ENCODE assay signal across 17 mouse cellular contexts in the genomic region with DNA sequence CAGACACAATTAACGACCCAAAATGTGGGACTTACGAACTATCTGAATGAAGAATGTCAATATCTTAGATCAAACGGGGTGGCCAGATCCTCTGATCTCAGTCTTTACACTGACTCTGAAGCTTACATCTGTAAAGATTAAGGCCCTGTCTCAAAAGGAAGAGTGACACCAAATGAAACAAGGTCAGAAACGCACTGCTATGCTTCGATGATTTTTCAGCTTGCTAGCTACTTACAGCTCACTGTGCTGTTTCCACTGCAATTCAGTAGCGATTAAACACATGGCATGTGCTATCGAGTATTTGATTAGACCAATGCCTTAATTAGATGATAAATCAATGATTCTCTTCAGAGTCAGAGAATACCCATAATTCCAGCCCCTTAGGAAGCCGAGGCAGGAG. TPM values are rescaled to one million over a fixed set of nuclear protein-coding genes. Genes with fewer than 3 reads are reported as not detected.
"Had no signal": no experiment of that assay in that cellular context is flagged by ENCODE, and none has a peak within 500 bp of the region (broad histone marks: within the 10 kb centered on the region; RNA-seq: fewer than 3 reads in every experiment).

No protein-coding gene starts in this region.

- H3K9me3 ChIP-seq: neural tube, embryonic 13.5 days; neural tube, embryonic 15.5 days; stomach, embryonic 15.5 days had no signal

- H3K27me3 ChIP-seq: neural tube, embryonic 13.5 days; neural tube, embryonic 15.5 days; stomach, embryonic 15.5 days had no signal

- DNase-seq: retina, postnatal 1 day; right cerebral cortex, adult 18-20 months; right cerebral cortex, postnatal 14 days; right cerebral cortex, postnatal 25 days; right cerebral cortex, postnatal 4 days; spleen, adult 18-20 months; thymus, adult 18-20 months; thymus, adult 2 months; thymus, postnatal 14 days; thymus, postnatal 25 days; thymus, postnatal 36 days; thymus, postnatal 4 days had no signal

- H3K4me1 ChIP-seq: neural tube, embryonic 13.5 days; neural tube, embryonic 15.5 days; stomach, embryonic 15.5 days had no signal

- H3K9ac ChIP-seq: neural tube, embryonic 13.5 days; neural tube, embryonic 15.5 days; stomach, embryonic 15.5 days had no signal

- H3K27ac ChIP-seq: neural tube, embryonic 13.5 days; neural tube, embryonic 15.5 days; stomach, embryonic 15.5 days; stomach, postnatal 0 days had no signal

- H3K4me2 ChIP-seq: neural tube, embryonic 13.5 days; neural tube, embryonic 15.5 days; stomach, embryonic 15.5 days had no signal

- H3K4me3 ChIP-seq: neural tube, embryonic 13.5 days; neural tube, embryonic 15.5 days; stomach, embryonic 15.5 days had no signal

RNA-seq across cellular contexts. Expression of gene Ddr2, which starts 43.4 kb away (rescaled TPM):
- total RNA-seq: neutrophil, adult 5-6 weeks had no signal
